Mouse (Mus musculus): ENCODE measurements around the gene Nrxn3. TPM values are rescaled to one million over a fixed set of nuclear protein-coding genes. Genes with fewer than 3 reads are reported as not detected.

The Nrxn3 gene
- polyA plus RNA-seq, 1 experiment from 2014 or later = 3.5 TPM

GRCm38 (mm10) chr12:88854039-88854438, 131.4 kb downstream of the Nrxn3 start:
- Histone ChIP-seq H3K9me3 (replicated peaks; ENCODE audit: control insufficient read depth, low read length) (no peaks in the 10 kb centered on the region), H3K4me3 (ENCODE audit: low read depth, low read length) (no peak overlapping the region), H3K4me1 (ENCODE audit: control insufficient read depth, insufficient read depth, low read length) (no peaks in the 10 kb centered on the region), H3K36me3 (replicated peaks; ENCODE audit: control insufficient read depth, insufficient read depth, low read depth, low read length) (no peaks in the 10 kb centered on the region), H3K4me2 (ENCODE audit: low read depth, low read length) (no peak overlapping the region), H3K9ac (replicated peaks; ENCODE audit: low read length) (no peak overlapping the region), H3K27me3 (ENCODE audit: control insufficient read depth, insufficient read depth, low read length) (no peaks in the 10 kb centered on the region), H3K27ac (replicated peaks; ENCODE audit: low read depth, low read length) (no peak overlapping the region)
- WGBS = 87% methylated on average over 4 of the region's 4 CpGs
- DNase-seq (ENCODE audit: low spot score) (no peak), ATAC-seq (replicated peaks; ENCODE audit: insufficient number of reproducible peaks, low FRiP score, low TSS enrichment, low read depth) (no peak)

DNA sequence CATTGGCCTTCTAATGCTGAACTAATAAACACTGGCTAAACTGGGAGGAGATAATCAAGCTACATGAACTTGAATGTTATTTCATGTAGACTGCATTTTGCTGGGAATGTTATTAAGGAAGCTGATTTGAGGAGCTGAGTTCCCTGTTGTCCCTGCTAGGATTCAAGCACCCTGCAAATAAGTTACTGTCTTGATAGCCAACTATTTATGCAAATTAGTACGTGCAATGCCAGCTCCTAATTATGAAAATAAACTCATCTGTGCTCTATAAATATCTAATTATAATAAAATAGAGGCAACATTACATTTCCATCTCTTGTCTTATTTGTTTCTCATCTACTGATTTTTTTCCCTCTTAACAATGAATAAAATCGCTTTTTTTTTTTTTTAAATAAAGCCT, 135.0 kb downstream of the Nrxn3 start:
- WGBS = 87% methylated on average over 2 of the region's 2 CpGs
- Histone ChIP-seq H3K36me3 (replicated peaks; ENCODE audit: control insufficient read depth, insufficient read depth, low read depth, low read length) (no peaks in the 10 kb centered on the region), H3K27me3 (ENCODE audit: control insufficient read depth, insufficient read depth, low read length) (no peaks in the 10 kb centered on the region), H3K4me2 (ENCODE audit: low read depth, low read length) (no peak overlapping the region), H3K4me1 (ENCODE audit: control insufficient read depth, insufficient read depth, low read length) (no peaks in the 10 kb centered on the region), H3K9me3 (replicated peaks; ENCODE audit: control insufficient read depth, low read length) (no peaks in the 10 kb centered on the region), H3K27ac (replicated peaks; ENCODE audit: low read depth, low read length) (no peak overlapping the region), H3K9ac (replicated peaks; ENCODE audit: low read length) (no peak overlapping the region), H3K4me3 (ENCODE audit: low read depth, low read length) (no peak overlapping the region)
- ATAC-seq (replicated peaks; ENCODE audit: insufficient number of reproducible peaks, low FRiP score, low TSS enrichment, low read depth) (no peak), DNase-seq (ENCODE audit: low spot score) (no peak)

DNA sequence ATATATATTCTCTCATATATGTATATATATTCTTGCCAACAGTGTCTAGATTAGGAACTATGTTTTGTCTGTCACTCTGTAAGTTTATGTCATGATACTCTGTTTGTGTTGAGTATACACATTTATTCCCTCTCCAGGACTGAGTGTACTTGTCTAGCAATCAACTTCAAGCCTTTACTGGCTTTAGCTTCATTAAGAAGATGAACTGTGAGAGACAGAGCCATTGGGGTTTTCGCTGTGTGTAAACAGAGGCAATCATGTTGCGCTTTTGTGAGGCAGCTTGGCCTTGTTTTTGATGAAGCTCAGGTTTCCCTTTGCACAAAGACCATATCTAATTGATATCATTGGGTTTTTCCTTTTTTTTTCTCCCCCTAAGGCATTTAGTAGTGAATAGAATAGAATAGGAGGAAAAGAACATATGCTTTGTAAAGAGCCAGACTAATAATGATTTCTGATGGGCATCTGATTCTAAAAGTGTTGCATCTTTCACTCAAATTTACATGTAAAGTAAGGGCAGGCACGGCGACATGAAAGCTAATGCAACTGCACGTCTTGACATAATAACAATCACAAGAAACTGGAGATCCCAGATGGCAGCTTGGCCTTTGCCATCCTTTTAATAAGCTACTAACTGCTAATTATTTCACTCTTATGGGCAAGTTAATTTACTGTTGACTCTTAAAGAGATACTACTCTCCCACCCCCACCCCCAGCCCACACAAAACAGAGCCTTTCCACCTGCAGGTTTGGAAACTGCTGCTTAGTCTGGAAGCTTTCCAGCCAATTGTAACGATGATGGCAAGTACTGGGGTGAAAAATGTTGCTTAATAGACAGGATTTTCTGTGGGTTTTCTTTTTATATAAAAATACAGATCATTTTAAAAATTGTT, 137.0 kb downstream of the Nrxn3 start:
- Histone ChIP-seq H3K27me3 (ENCODE audit: control insufficient read depth, insufficient read depth, low read length) (no peaks in the 10 kb centered on the region), H3K4me2 (ENCODE audit: low read depth, low read length) (no peak overlapping the region), H3K9me3 (replicated peaks; ENCODE audit: control insufficient read depth, low read length) (no peaks in the 10 kb centered on the region), H3K4me3 (ENCODE audit: low read depth, low read length) (no peak overlapping the region), H3K4me1 (ENCODE audit: control insufficient read depth, insufficient read depth, low read length) (no peaks in the 10 kb centered on the region), H3K9ac (replicated peaks; ENCODE audit: low read length) (no peak overlapping the region), H3K27ac (replicated peaks; ENCODE audit: low read depth, low read length) (no peak overlapping the region), H3K36me3 (replicated peaks; ENCODE audit: control insufficient read depth, insufficient read depth, low read depth, low read length) (no peaks in the 10 kb centered on the region)
- 35% methylated on average over 6 of the region's 6 CpGs for WGBS
- no peak for DNase-seq (ENCODE audit: low spot score)
- no peak for ATAC-seq (replicated peaks; ENCODE audit: insufficient number of reproducible peaks, low FRiP score, low TSS enrichment, low read depth)

DNA sequence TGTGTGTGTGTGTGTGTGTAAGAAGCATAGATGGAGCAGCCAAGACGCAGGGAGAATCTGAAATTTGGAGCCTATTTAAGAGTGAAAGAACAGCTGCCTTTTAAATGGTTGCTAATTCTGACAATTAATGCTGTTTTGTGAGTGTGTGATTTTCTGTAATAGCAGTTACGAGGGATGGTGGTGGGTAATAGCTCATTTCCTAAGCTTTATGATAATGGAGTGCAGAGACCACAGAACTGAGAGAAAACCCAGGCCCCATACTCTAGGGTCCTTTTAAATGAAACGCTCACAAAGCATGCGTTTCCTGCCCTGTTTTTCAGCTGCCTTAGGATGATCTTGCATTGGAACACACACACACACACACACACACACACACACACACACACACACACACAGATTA, 137.7 kb downstream of the Nrxn3 start:
- Histone ChIP-seq H3K36me3 (replicated peaks; ENCODE audit: control insufficient read depth, insufficient read depth, low read depth, low read length) (no peaks in the 10 kb centered on the region), H3K27ac (replicated peaks; ENCODE audit: low read depth, low read length) (no peak overlapping the region), H3K9ac (replicated peaks; ENCODE audit: low read length) (no peak overlapping the region), H3K4me2 (ENCODE audit: low read depth, low read length) (no peak overlapping the region), H3K4me1 (ENCODE audit: control insufficient read depth, insufficient read depth, low read length) (no peaks in the 10 kb centered on the region), H3K4me3 (ENCODE audit: low read depth, low read length) (no peak overlapping the region), H3K9me3 (replicated peaks; ENCODE audit: control insufficient read depth, low read length) (no peaks in the 10 kb centered on the region), H3K27me3 (ENCODE audit: control insufficient read depth, insufficient read depth, low read length) (no peaks in the 10 kb centered on the region)
- WGBS = 40% methylated on average over 4 of the region's 4 CpGs
- ATAC-seq (replicated peaks; ENCODE audit: insufficient number of reproducible peaks, low FRiP score, low TSS enrichment, low read depth) = no peak
- DNase-seq (ENCODE audit: low spot score) = no peak

GRCm38 (mm10) chr12:88863069-88863468, 140.4 kb downstream of the Nrxn3 start:
- DNase-seq (ENCODE audit: low spot score) (peak; percentile 67), ATAC-seq (replicated peaks; ENCODE audit: insufficient number of reproducible peaks, low FRiP score, low TSS enrichment, low read depth) (no peak)
- Histone ChIP-seq H3K27me3 (ENCODE audit: control insufficient read depth, insufficient read depth, low read length) (no peaks in the 10 kb centered on the region), H3K4me1 (ENCODE audit: control insufficient read depth, insufficient read depth, low read length) (no peaks in the 10 kb centered on the region), H3K27ac (replicated peaks; ENCODE audit: low read depth, low read length) (no peak overlapping the region), H3K9ac (replicated peaks; ENCODE audit: low read length) (no peak overlapping the region), H3K4me3 (ENCODE audit: low read depth, low read length) (no peak overlapping the region), H3K36me3 (replicated peaks; ENCODE audit: control insufficient read depth, insufficient read depth, low read depth, low read length) (no peaks in the 10 kb centered on the region), H3K9me3 (replicated peaks; ENCODE audit: control insufficient read depth, low read length) (no peaks in the 10 kb centered on the region), H3K4me2 (ENCODE audit: low read depth, low read length) (no peak overlapping the region)
- 80% methylated on average over 4 of the region's 4 CpGs for WGBS

DNA sequence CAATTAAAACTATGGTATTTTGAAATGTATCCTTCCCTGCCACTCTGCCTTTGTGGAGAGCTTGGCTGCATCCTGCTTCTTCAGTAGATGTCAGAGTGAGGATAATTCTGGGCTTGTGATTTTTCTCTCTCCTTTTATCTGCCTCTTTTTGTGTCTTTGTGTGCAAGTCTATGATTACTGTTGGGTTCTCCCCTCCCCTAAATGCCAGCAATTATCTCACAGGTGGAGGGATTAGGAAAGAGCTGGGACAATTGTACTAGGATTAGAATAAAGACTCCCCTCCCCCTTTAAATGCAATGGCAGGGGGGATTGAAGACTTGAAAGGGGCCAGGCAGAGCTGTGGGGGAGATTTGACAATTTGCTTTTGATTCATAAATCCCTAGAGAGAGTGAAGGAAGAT, 145.6 kb downstream of the Nrxn3 start:
- DNase-seq (ENCODE audit: low spot score) = peak; percentile 14
- Histone ChIP-seq H3K4me2 (ENCODE audit: low read depth, low read length) (no peak overlapping the region), H3K36me3 (replicated peaks; ENCODE audit: control insufficient read depth, insufficient read depth, low read depth, low read length) (no peaks in the 10 kb centered on the region), H3K27ac (replicated peaks; ENCODE audit: low read depth, low read length) (no peak overlapping the region), H3K9ac (replicated peaks; ENCODE audit: low read length) (no peak overlapping the region), H3K4me3 (ENCODE audit: low read depth, low read length) (no peak overlapping the region), H3K27me3 (ENCODE audit: control insufficient read depth, insufficient read depth, low read length) (no peaks in the 10 kb centered on the region), H3K4me1 (ENCODE audit: control insufficient read depth, insufficient read depth, low read length) (no peaks in the 10 kb centered on the region), H3K9me3 (replicated peaks; ENCODE audit: control insufficient read depth, low read length) (no peaks in the 10 kb centered on the region)
- ATAC-seq (replicated peaks; ENCODE audit: insufficient number of reproducible peaks, low FRiP score, low TSS enrichment, low read depth) = no peak

- H3K4me1 ChIP-seq (ENCODE audit: control insufficient read depth, insufficient read depth, low read length) = no peaks in the 10 kb centered on the region
- H3K27ac ChIP-seq (replicated peaks; ENCODE audit: low read depth, low read length) = no peak overlapping the region
- H3K9ac ChIP-seq (replicated peaks; ENCODE audit: low read length) = no peak overlapping the region
- ATAC-seq (replicated peaks; ENCODE audit: insufficient number of reproducible peaks, low FRiP score, low TSS enrichment, low read depth) (no peak), DNase-seq (ENCODE audit: low spot score) (no peak)
- H3K27me3 ChIP-seq (ENCODE audit: control insufficient read depth, insufficient read depth, low read length) = no peaks in the 10 kb centered on the region
- WGBS = 70% methylated on average over 1 of the region's 1 CpGs
- no peak overlapping the region for H3K4me2 ChIP-seq (ENCODE audit: low read depth, low read length)
- no peaks in the 10 kb centered on the region for H3K36me3 ChIP-seq (replicated peaks; ENCODE audit: control insufficient read depth, insufficient read depth, low read depth, low read length)
- no peaks in the 10 kb centered on the region for H3K9me3 ChIP-seq (replicated peaks; ENCODE audit: control insufficient read depth, low read length)
- H3K4me3 ChIP-seq (ENCODE audit: low read depth, low read length) = no peak overlapping the region
Observed at GRCm38 (mm10) chr12:88897331-88897730, 174.7 kb downstream of the Nrxn3 start.

GRCm38 (mm10) chr12:88900014-88900727, 177.5 kb downstream of the Nrxn3 start:
- Histone ChIP-seq H3K4me3 (ENCODE audit: low read depth, low read length) (no peak overlapping the region), H3K4me2 (ENCODE audit: low read depth, low read length) (no peak overlapping the region), H3K4me1 (ENCODE audit: control insufficient read depth, insufficient read depth, low read length) (no peaks in the 10 kb centered on the region), H3K27me3 (ENCODE audit: control insufficient read depth, insufficient read depth, low read length) (no peaks in the 10 kb centered on the region), H3K27ac (replicated peaks; ENCODE audit: low read depth, low read length) (no peak overlapping the region), H3K9ac (replicated peaks; ENCODE audit: low read length) (no peak overlapping the region), H3K36me3 (replicated peaks; ENCODE audit: control insufficient read depth, insufficient read depth, low read depth, low read length) (no peaks in the 10 kb centered on the region), H3K9me3 (replicated peaks; ENCODE audit: control insufficient read depth, low read length) (no peaks in the 10 kb centered on the region)
- ATAC-seq (replicated peaks; ENCODE audit: insufficient number of reproducible peaks, low FRiP score, low TSS enrichment, low read depth) (no peak), DNase-seq (ENCODE audit: low spot score) (peak; percentile 3)
- WGBS = 68% methylated on average over 7 of the region's 7 CpGs
